Mouse (Mus musculus) liver, embryonic 13.5 days (tissue): ENCODE measurements around the gene Pfkp. TPM values are rescaled to one million over a fixed set of nuclear protein-coding genes. Genes with fewer than 3 reads are reported as not detected.
A peak's percentile ranks its signal among the peaks of the same experiment; 100 is the strongest.

ENCODE experiments used
- ATAC-seq: fragments of 200-750 bp; cut with Nextera tagmentation; 2 replicates; pipeline ENCODE4 v1.8.0; 2017; ENCODE audit warnings: low read depth, mild to moderate bottlenecking, moderate number of reproducible peaks, moderate library complexity
- DNase-seq: peaks from one replicate; pipeline ENCODE4 v3.0.0; 2022
- H3K27ac ChIP-seq: fragments of 300-500 bp; sonication (generic); 2 replicates; pipeline ENCODE4 v1.5.1; 2015; ENCODE audit warnings: moderate library complexity, mild to moderate bottlenecking, inconsistent platforms
- H3K27me3 ChIP-seq: fragments of 300-500 bp; sonication (generic); 2 replicates; pipeline ENCODE4 v1.6.1; 2015; ENCODE audit warnings: mild to moderate bottlenecking, inconsistent platforms
- H3K36me3 ChIP-seq: fragments of 300-500 bp; sonication (generic); 2 replicates; pipeline ENCODE4 v1.6.1; 2015; ENCODE audit warnings: mild to moderate bottlenecking, inconsistent platforms
- H3K4me1 ChIP-seq: fragments of 300-500 bp; sonication (generic); replicated peaks from 2 replicates; pipeline ENCODE4 v1.6.1; 2015; ENCODE audit warnings: inconsistent platforms
- H3K4me2 ChIP-seq: fragments of 300-500 bp; sonication (generic); 2 replicates; pipeline ENCODE4 v1.6.1; 2015; ENCODE audit warnings: inconsistent platforms, mild to moderate bottlenecking, moderate library complexity
- H3K4me3 ChIP-seq: fragments of 300-500 bp; sonication (generic); replicated peaks from 2 replicates; pipeline ENCODE4 v1.5.1; 2015; ENCODE audit warnings: mild to moderate bottlenecking, inconsistent platforms
- H3K9ac ChIP-seq: fragments of 300-500 bp; sonication (generic); 2 replicates; pipeline ENCODE4 v1.6.1; 2015; ENCODE audit warnings: mild to moderate bottlenecking, inconsistent platforms
- H3K9me3 ChIP-seq: fragments of 300-500 bp; sonication (generic); replicated peaks from 2 replicates; pipeline ENCODE4 v1.6.1; 2016; ENCODE audit warnings: inconsistent platforms
- WGBS: fragments of 180-500 bp; shearing (Covaris S2); methylation state at CpG from one replicate; pipeline ENCODE4 v1.1.7; 2015; ENCODE audit not compliant: insufficient replicate concordance; 5-methylcytosine and 5-hydroxymethylcytosine counted together
- polyA plus RNA-seq: library from polyadenylated mRNA; unstranded; fragments of >200 nt; fragmentation: Nextera tagmentation; extraction: Ambion mirVana; gene quantifications from 2 replicates; pipeline ENCODE4 v1.2.1, GENCODE M21; 2015

Pfkp gene
- 6.2 and 7.9 TPM in 2 replicates for polyA plus RNA-seq

- Histone ChIP-seq H3K4me3 (peak within 1 kb of the TSS; percentile 67), H3K27ac (no peak within 1 kb of the TSS), H3K4me1 (peaks cover 28% of the 10 kb centered on the region), H3K27me3 (no peaks in the 10 kb centered on the region), H3K9ac (peak within 1 kb of the TSS; percentile 70), H3K9me3 (no peaks in the 10 kb centered on the region), H3K4me2 (peak within 1 kb of the TSS; percentile 98), H3K36me3 (no peaks in the 10 kb centered on the region)
- WGBS = 3% methylated on average over 34 of the region's 34 CpGs
- DNase-seq (peak; percentile 84), ATAC-seq (peak; percentile 96)
Measured at GRCm38 (mm10) chr13:6648669-6649233, at the start of gene Pfkp. Gene Pfkp (minus strand): TSS chr13:6648777.

GRCm38 (mm10) chr13:6690607-6691006, 42.0 kb upstream of the Pfkp start:
- H3K36me3 ChIP-seq = no peaks in the 10 kb centered on the region
- H3K4me2 ChIP-seq = no peak overlapping the region
- no peak for DNase-seq
- H3K27me3 ChIP-seq = no peaks in the 10 kb centered on the region
- WGBS = 48% methylated on average over 3 of the region's 3 CpGs
- H3K9ac ChIP-seq = no peak overlapping the region
- ATAC-seq = no peak
- no peaks in the 10 kb centered on the region for H3K4me1 ChIP-seq
- H3K9me3 ChIP-seq = no peaks in the 10 kb centered on the region
- H3K4me3 ChIP-seq = no peak overlapping the region
- H3K27ac ChIP-seq = no peak overlapping the region

- no peaks in the 10 kb centered on the region for H3K4me1 ChIP-seq
- H3K36me3 ChIP-seq = no peaks in the 10 kb centered on the region
- H3K27me3 ChIP-seq = no peaks in the 10 kb centered on the region
- no peaks in the 10 kb centered on the region for H3K9me3 ChIP-seq
- DNase-seq = peak; percentile 17
- H3K9ac ChIP-seq = no peak overlapping the region
- no peak overlapping the region for H3K4me3 ChIP-seq
- peak; percentile 41; the same call in 1 of the 2 replicates for ATAC-seq
- no peak overlapping the region for H3K4me2 ChIP-seq
- H3K27ac ChIP-seq = no peak overlapping the region
- 44% methylated on average over 4 of the region's 4 CpGs for WGBS
Measured at GRCm38 (mm10) chr13:6689962-6690361, 41.4 kb upstream of the Pfkp start.

- Histone ChIP-seq H3K27me3 (no peaks in the 10 kb centered on the region), H3K4me2 (no peak overlapping the region), H3K27ac (no peak overlapping the region), H3K4me1 (no peaks in the 10 kb centered on the region), H3K9me3 (no peaks in the 10 kb centered on the region), H3K4me3 (no peak overlapping the region), H3K9ac (no peak overlapping the region), H3K36me3 (no peaks in the 10 kb centered on the region)
- WGBS = 46% methylated on average over 7 of the region's 7 CpGs
- no peak for ATAC-seq
- DNase-seq = no peak
Measured at GRCm38 (mm10) chr13:6688790-6689433, 40.3 kb upstream of the Pfkp start.

- H3K9me3 ChIP-seq = no peaks in the 10 kb centered on the region
- H3K27ac ChIP-seq = no peak overlapping the region
- ATAC-seq (no peak; the same call in 1 of the 2 replicates), DNase-seq (no peak)
- 60% methylated on average over 4 of the region's 4 CpGs for WGBS
- no peaks in the 10 kb centered on the region for H3K27me3 ChIP-seq
- no peaks in the 10 kb centered on the region for H3K4me1 ChIP-seq
- no peaks in the 10 kb centered on the region for H3K36me3 ChIP-seq
- H3K4me3 ChIP-seq = no peak overlapping the region
- no peak overlapping the region for H3K9ac ChIP-seq
- no peak overlapping the region for H3K4me2 ChIP-seq
Measured at GRCm38 (mm10) chr13:6666887-6667286, 18.3 kb upstream of the Pfkp start.

GRCm38 (mm10) chr13:6665506-6665905, 16.9 kb upstream of the Pfkp start:
- Histone ChIP-seq H3K27me3 (no peaks in the 10 kb centered on the region), H3K4me1 (no peaks in the 10 kb centered on the region), H3K9me3 (no peaks in the 10 kb centered on the region), H3K4me3 (no peak overlapping the region), H3K36me3 (no peaks in the 10 kb centered on the region), H3K9ac (no peak overlapping the region), H3K4me2 (no peak overlapping the region), H3K27ac (no peak overlapping the region)
- WGBS = 43% methylated on average over 1 of the region's 1 CpGs
- no peak for ATAC-seq
- DNase-seq = no peak

- no peaks in the 10 kb centered on the region for H3K4me1 ChIP-seq
- H3K4me2 ChIP-seq = no peak overlapping the region
- H3K27ac ChIP-seq = no peak overlapping the region
- H3K9me3 ChIP-seq = no peaks in the 10 kb centered on the region
- H3K36me3 ChIP-seq = no peaks in the 10 kb centered on the region
- H3K9ac ChIP-seq = no peak overlapping the region
- WGBS = 58% methylated on average over 5 of the region's 5 CpGs
- ATAC-seq (no peak), DNase-seq (no peak)
- no peak overlapping the region for H3K4me3 ChIP-seq
- no peaks in the 10 kb centered on the region for H3K27me3 ChIP-seq
Measured at GRCm38 (mm10) chr13:6664216-6664615, 15.6 kb upstream of the Pfkp start.

GRCm38 (mm10) chr13:6659314-6659713, 10.7 kb upstream of the Pfkp start:
- WGBS = 73% methylated on average over 6 of the region's 6 CpGs
- Histone ChIP-seq H3K27ac (no peak overlapping the region), H3K9ac (no peak overlapping the region), H3K4me2 (no peak overlapping the region), H3K4me1 (no peaks in the 10 kb centered on the region), H3K9me3 (no peaks in the 10 kb centered on the region), H3K27me3 (no peaks in the 10 kb centered on the region), H3K36me3 (no peaks in the 10 kb centered on the region), H3K4me3 (no peak overlapping the region)
- ATAC-seq (no peak), DNase-seq (no peak)

GRCm38 (mm10) chr13:6657300-6657699, 8.7 kb upstream of the Pfkp start:
- Histone ChIP-seq H3K9ac (no peak overlapping the region), H3K4me2 (no peak overlapping the region), H3K4me3 (no peak overlapping the region), H3K4me1 (no peaks in the 10 kb centered on the region), H3K36me3 (no peaks in the 10 kb centered on the region), H3K9me3 (no peaks in the 10 kb centered on the region), H3K27me3 (no peaks in the 10 kb centered on the region), H3K27ac (no peak overlapping the region)
- ATAC-seq (no peak), DNase-seq (no peak)
- whole genome bisulfite sequencing = 71% methylated on average over 2 of the region's 2 CpGs

- Histone ChIP-seq H3K4me2 (peak overlapping the region; percentile 98; the same call in 1 of the 2 replicates), H3K27me3 (no peaks in the 10 kb centered on the region), H3K36me3 (no peaks in the 10 kb centered on the region), H3K9ac (no peak overlapping the region), H3K4me3 (no peak overlapping the region), H3K9me3 (no peaks in the 10 kb centered on the region), H3K27ac (no peak overlapping the region), H3K4me1 (peaks cover 28% of the 10 kb centered on the region)
- 59% methylated on average over 3 of the region's 3 CpGs for WGBS
- ATAC-seq (no peak), DNase-seq (no peak)
Measured at GRCm38 (mm10) chr13:6649542-6649941, 965 bp upstream of the Pfkp start.

- no peak overlapping the region for H3K27ac ChIP-seq
- peak overlapping the region; percentile 70 for H3K9ac ChIP-seq
- under 1% methylated on average over 28 of the region's 28 CpGs for WGBS
- H3K4me1 ChIP-seq = peaks cover 28% of the 10 kb centered on the region
- DNase-seq (peak; percentile 11), ATAC-seq (peak; percentile 18)
- no peaks in the 10 kb centered on the region for H3K27me3 ChIP-seq
- no peaks in the 10 kb centered on the region for H3K36me3 ChIP-seq
- H3K4me2 ChIP-seq = peak overlapping the region; percentile 98
- no peaks in the 10 kb centered on the region for H3K9me3 ChIP-seq
- H3K4me3 ChIP-seq = peak overlapping the region; percentile 67
Measured at GRCm38 (mm10) chr13:6647992-6648668, 447 bp downstream of the Pfkp start.
